Mouse (Mus musculus) limb, embryonic 13.5 days (tissue): Measurements from ENCODE around the gene Smco2. TPM values are rescaled to one million over a fixed set of nuclear protein-coding genes. Genes with fewer than 3 reads are reported as not detected.

ENCODE experiments used
- ATAC-seq: fragments of 200-750 bp; cut with Nextera tagmentation; 2 replicates; pipeline ENCODE4 v1.8.0; 2017; ENCODE audit warnings: low read depth, moderate number of reproducible peaks, moderate TSS enrichment; ENCODE audit not compliant: low FRiP score
- H3K27ac ChIP-seq: fragments of 300-500 bp; sonication (generic); 2 replicates; pipeline ENCODE4 v1.5.1; 2015; ENCODE audit warnings: inconsistent platforms, mild to moderate bottlenecking, moderate library complexity
- H3K27me3 ChIP-seq: fragments of 300-500 bp; sonication (generic); 2 replicates; pipeline ENCODE4 v1.6.1; 2015; ENCODE audit warnings: mild to moderate bottlenecking, inconsistent platforms
- H3K36me3 ChIP-seq: fragments of 300-500 bp; sonication (generic); 2 replicates; pipeline ENCODE4 v1.6.1; 2015; ENCODE audit warnings: inconsistent platforms, mild to moderate bottlenecking, moderate library complexity
- H3K4me1 ChIP-seq: fragments of 300-500 bp; sonication (generic); 2 replicates; pipeline ENCODE4 v1.6.1; 2015; ENCODE audit warnings: inconsistent platforms
- H3K4me2 ChIP-seq: fragments of 300-500 bp; sonication (generic); replicated peaks from 2 replicates; pipeline ENCODE4 v1.6.1; 2015; ENCODE audit warnings: inconsistent platforms, mild to moderate bottlenecking, moderate library complexity
- H3K4me3 ChIP-seq: fragments of 300-500 bp; sonication (generic); 2 replicates; pipeline ENCODE4 v1.5.1; 2015; ENCODE audit warnings: moderate library complexity, mild to moderate bottlenecking, inconsistent platforms
- H3K9ac ChIP-seq: fragments of 300-500 bp; sonication (generic); 2 replicates; pipeline ENCODE4 v1.6.1; 2015; ENCODE audit warnings: mild to moderate bottlenecking, inconsistent platforms
- H3K9me3 ChIP-seq: fragments of 300-500 bp; sonication (generic); 2 replicates; pipeline ENCODE4 v1.6.1; 2016; ENCODE audit warnings: inconsistent platforms
- WGBS: fragments of 180-500 bp; shearing (Covaris S2); methylation state at CpG from one replicate; pipeline ENCODE4 v1.1.7; 2015; 5-methylcytosine and 5-hydroxymethylcytosine counted together
- polyA plus RNA-seq: library from polyadenylated mRNA; unstranded; fragments of >200 nt; fragmentation: Nextera tagmentation; extraction: Ambion mirVana; gene quantifications from 2 replicates; pipeline ENCODE4 v1.2.1, GENCODE M21; 2015

Gene Smco2
- polyA plus RNA-seq, result not detected in 2 replicates

DNA sequence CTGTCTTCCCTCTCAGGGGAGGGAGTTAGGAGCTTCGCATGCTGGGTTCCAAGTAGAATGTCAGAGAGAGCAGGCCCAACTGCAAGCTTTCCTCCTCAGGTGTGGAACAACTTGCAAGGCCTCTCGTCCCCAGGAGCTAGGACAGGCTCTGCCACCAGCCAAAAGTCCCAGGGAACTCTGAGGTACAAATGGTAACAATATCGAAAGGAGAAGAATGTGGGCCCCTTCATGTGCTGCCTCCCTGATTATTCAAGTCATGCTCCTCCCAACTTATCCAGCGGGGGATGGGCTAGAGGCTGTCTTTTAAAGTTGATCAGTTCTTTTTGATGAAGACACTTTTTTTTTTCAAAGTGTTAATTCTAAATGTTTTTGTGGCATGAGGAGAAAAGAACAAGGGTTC lies at the start of gene Smco2:
TSS of gene Smco2 (plus strand) at position 55 of the 400 bp plus-strand sequence.
- no peak for ATAC-seq
- peaks cover 10% of the 10 kb centered on the region; the same call in 1 of the 2 replicates for H3K4me1 ChIP-seq
- no peaks in the 10 kb centered on the region for H3K27me3 ChIP-seq
- 71% methylated on average over 4 of the region's 4 CpGs for WGBS
- no peak within 1 kb of the TSS for H3K9ac ChIP-seq
- H3K36me3 ChIP-seq, result no peaks in the 10 kb centered on the region
- H3K4me3 ChIP-seq, result no peak within 1 kb of the TSS
- no peaks in the 10 kb centered on the region for H3K9me3 ChIP-seq
- H3K27ac ChIP-seq, result no peak within 1 kb of the TSS
- no peak within 1 kb of the TSS for H3K4me2 ChIP-seq

GRCm38 (mm10) chr6:146809991-146810390 lies 39.9 kb upstream of the Smco2 start:
- H3K36me3 ChIP-seq, result peaks cover 36% of the 10 kb centered on the region
- no peaks in the 10 kb centered on the region for H3K9me3 ChIP-seq
- H3K4me1 ChIP-seq, result no peaks in the 10 kb centered on the region
- ATAC-seq, result no peak
- no peak overlapping the region for H3K4me2 ChIP-seq
- H3K27ac ChIP-seq, result no peak overlapping the region
- no peak overlapping the region for H3K4me3 ChIP-seq
- no peak overlapping the region for H3K9ac ChIP-seq
- WGBS, result 92% methylated on average over 6 of the region's 6 CpGs
- no peaks in the 10 kb centered on the region for H3K27me3 ChIP-seq

GRCm38 (mm10) chr6:146813007-146813406 lies 36.9 kb upstream of the Smco2 start:
- no peak for ATAC-seq
- WGBS, result 85% methylated on average over 5 of the region's 5 CpGs
- no peak overlapping the region for H3K4me2 ChIP-seq
- peaks cover 32% of the 10 kb centered on the region for H3K36me3 ChIP-seq
- H3K9ac ChIP-seq, result no peak overlapping the region
- H3K4me3 ChIP-seq, result no peak overlapping the region
- no peaks in the 10 kb centered on the region for H3K9me3 ChIP-seq
- H3K4me1 ChIP-seq, result no peaks in the 10 kb centered on the region
- H3K27me3 ChIP-seq, result no peaks in the 10 kb centered on the region
- H3K27ac ChIP-seq, result no peak overlapping the region

DNA sequence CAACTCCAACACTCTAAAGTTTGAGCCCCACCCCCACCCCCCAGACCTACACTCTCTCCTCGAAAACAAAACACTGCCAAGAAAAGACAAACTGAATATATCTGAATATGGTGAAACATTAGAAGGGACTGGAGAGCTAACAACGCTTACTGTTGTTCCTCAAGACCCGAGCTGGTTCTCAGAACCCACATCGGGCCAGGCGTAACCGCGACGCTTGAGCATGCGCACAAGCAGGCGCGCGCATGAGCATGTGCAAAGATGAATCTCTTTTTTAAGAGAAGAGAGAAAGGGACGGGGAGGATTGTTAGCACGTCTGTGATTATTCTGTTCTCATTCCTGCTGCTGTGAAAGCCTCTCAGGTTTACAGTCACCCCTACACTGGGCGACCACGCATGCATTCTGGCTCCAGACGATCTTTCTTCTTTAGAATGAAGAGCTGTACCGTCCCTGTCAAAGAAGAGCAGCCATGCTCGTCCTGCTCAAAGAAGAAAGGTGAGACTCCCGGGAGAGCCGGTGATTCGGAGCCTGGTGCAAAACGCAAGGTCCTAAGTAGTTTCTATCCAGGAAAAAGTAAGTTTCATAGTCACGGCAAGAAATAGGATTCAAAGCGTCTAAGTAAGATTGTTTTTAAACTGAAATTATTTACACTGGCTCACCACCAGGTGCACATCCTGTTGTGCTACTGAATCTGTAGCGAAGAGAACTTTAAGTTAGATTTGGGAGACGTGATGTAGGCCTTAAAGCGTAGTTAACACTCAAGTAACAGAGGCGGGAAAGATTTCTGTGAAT lies 29.5 kb upstream of the Smco2 start:
- WGBS, result 89% methylated on average over 29 of the region's 29 CpGs
- no peaks in the 10 kb centered on the region for H3K27me3 ChIP-seq
- no peaks in the 10 kb centered on the region for H3K9me3 ChIP-seq
- ATAC-seq, result no peak
- H3K36me3 ChIP-seq, result peaks cover 7% of the 10 kb centered on the region; the same call in 1 of the 2 replicates
- no peak overlapping the region for H3K9ac ChIP-seq
- H3K4me2 ChIP-seq, result no peak overlapping the region
- H3K27ac ChIP-seq, result no peak overlapping the region
- no peaks in the 10 kb centered on the region for H3K4me1 ChIP-seq
- H3K4me3 ChIP-seq, result no peak overlapping the region

GRCm38 (mm10) chr6:146821958-146822357 lies 27.9 kb upstream of the Smco2 start:
- Histone ChIP-seq H3K4me3 (no peak overlapping the region), H3K27me3 (no peaks in the 10 kb centered on the region), H3K9ac (no peak overlapping the region), H3K9me3 (no peaks in the 10 kb centered on the region), H3K4me1 (no peaks in the 10 kb centered on the region), H3K36me3 (no peaks in the 10 kb centered on the region), H3K4me2 (no peak overlapping the region), H3K27ac (no peak overlapping the region)
- 89% methylated on average over 13 of the region's 13 CpGs for WGBS
- ATAC-seq, result no peak

- Histone ChIP-seq H3K9me3 (no peaks in the 10 kb centered on the region), H3K4me1 (no peaks in the 10 kb centered on the region), H3K4me2 (no peak overlapping the region), H3K27ac (no peak overlapping the region), H3K9ac (no peak overlapping the region), H3K27me3 (no peaks in the 10 kb centered on the region), H3K36me3 (peaks cover 7% of the 10 kb centered on the region; the same call in 1 of the 2 replicates), H3K4me3 (no peak overlapping the region)
- 39% methylated on average over 16 of the region's 16 CpGs for WGBS
- ATAC-seq, result 0 out of 2 replicates have a peak, but pooled peaks have one; percentile 28
These were observed 25.0 kb upstream of the Smco2 start for GRCm38 (mm10) chr6:146824727-146825486.

- H3K9me3 ChIP-seq, result no peaks in the 10 kb centered on the region
- peaks cover 8% of the 10 kb centered on the region; the same call in 1 of the 2 replicates for H3K36me3 ChIP-seq
- H3K27me3 ChIP-seq, result no peaks in the 10 kb centered on the region
- WGBS, result 70% methylated on average over 1 of the region's 1 CpGs
- ATAC-seq, result no peak
- H3K4me2 ChIP-seq, result no peak overlapping the region
- H3K4me3 ChIP-seq, result no peak overlapping the region
- H3K9ac ChIP-seq, result no peak overlapping the region
- no peak overlapping the region for H3K27ac ChIP-seq
- no peaks in the 10 kb centered on the region for H3K4me1 ChIP-seq
These were observed 24.5 kb upstream of the Smco2 start for GRCm38 (mm10) chr6:146825487-146825773.

GRCm38 (mm10) chr6:146831320-146831719 lies 18.6 kb upstream of the Smco2 start:
- no peaks in the 10 kb centered on the region for H3K9me3 ChIP-seq
- WGBS, result 90% methylated on average over 12 of the region's 12 CpGs
- no peak for ATAC-seq
- no peak overlapping the region for H3K4me2 ChIP-seq
- no peak overlapping the region for H3K4me3 ChIP-seq
- no peaks in the 10 kb centered on the region for H3K27me3 ChIP-seq
- H3K9ac ChIP-seq, result no peak overlapping the region
- no peak overlapping the region for H3K27ac ChIP-seq
- H3K4me1 ChIP-seq, result peaks cover 4% of the 10 kb centered on the region; the same call in 1 of the 2 replicates
- H3K36me3 ChIP-seq, result peaks cover 16% of the 10 kb centered on the region

DNA sequence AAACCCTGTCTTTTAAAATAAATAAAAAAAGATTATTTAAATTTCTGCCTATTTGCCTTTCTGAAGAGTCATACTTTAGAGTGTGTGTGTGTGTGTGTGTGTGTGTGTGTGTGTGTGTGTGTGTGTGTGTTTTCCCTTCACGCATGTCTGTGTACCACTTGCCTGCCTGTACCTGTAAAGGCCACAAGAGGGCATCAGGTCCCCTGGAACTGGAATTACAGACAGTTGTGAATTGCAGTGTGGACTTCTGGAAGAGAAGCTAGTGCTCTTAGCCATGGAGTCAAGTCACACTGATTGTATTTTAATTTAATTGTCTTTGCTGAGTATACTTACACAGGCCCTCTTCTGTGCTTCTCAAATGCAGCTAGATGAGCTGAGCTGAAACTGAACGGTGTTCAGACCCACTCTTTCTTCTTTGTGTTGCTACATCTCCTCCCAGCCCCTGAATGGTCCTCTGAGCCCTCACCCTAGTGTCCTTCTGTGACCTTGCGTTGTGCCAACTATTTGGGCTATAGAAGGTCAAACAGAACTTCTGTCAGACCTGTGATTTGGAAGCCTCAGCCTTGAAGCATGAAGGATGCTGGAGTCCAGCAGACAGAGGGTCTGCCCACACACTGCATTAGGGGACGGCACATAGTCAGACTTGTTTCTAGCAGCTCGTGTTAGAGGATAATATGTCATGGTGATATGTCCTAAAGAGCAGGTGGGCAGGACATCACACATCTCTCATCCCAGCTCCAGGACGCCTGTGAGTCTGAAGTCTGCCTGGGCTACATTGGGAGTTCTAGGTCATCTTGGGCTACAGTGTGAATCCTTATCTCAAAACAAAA lies 16.2 kb upstream of the Smco2 start:
- 71% methylated on average over 6 of the region's 6 CpGs for WGBS
- Histone ChIP-seq H3K4me1 (peaks cover 4% of the 10 kb centered on the region; the same call in 1 of the 2 replicates), H3K9me3 (no peaks in the 10 kb centered on the region), H3K27me3 (no peaks in the 10 kb centered on the region), H3K4me3 (no peak overlapping the region), H3K4me2 (no peak overlapping the region), H3K27ac (no peak overlapping the region), H3K9ac (no peak overlapping the region), H3K36me3 (peaks cover 12% of the 10 kb centered on the region)
- ATAC-seq, result no peak

DNA sequence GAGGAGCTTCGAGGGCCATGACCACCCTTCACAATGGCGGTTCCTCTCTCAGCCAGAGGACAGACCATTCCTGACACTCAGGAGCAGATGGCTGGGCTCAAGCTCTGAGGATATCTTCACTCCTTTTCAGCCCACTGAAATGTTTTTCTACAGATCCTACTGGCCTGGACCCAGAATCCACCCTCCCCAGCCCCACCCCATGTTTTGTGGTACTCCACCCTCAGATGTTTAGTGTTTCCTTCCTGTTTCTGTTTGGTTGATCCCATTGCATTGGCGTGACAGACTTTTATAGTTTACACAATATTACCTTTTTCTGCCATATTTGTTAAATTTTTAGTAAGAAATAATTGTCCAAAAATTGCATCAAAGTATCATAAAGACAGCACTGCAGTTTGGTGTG lies 15.6 kb upstream of the Smco2 start:
- H3K4me2 ChIP-seq, result no peak overlapping the region
- H3K9me3 ChIP-seq, result no peaks in the 10 kb centered on the region
- H3K9ac ChIP-seq, result no peak overlapping the region
- peaks cover 12% of the 10 kb centered on the region for H3K36me3 ChIP-seq
- no peaks in the 10 kb centered on the region for H3K27me3 ChIP-seq
- no peak overlapping the region for H3K4me3 ChIP-seq
- no peak for ATAC-seq
- H3K27ac ChIP-seq, result no peak overlapping the region
- peaks cover 4% of the 10 kb centered on the region; the same call in 1 of the 2 replicates for H3K4me1 ChIP-seq
- 76% methylated on average over 3 of the region's 3 CpGs for WGBS

GRCm38 (mm10) chr6:146835784-146836183 lies 14.1 kb upstream of the Smco2 start:
- WGBS, result 17% methylated on average over 4 of the region's 4 CpGs

DNA sequence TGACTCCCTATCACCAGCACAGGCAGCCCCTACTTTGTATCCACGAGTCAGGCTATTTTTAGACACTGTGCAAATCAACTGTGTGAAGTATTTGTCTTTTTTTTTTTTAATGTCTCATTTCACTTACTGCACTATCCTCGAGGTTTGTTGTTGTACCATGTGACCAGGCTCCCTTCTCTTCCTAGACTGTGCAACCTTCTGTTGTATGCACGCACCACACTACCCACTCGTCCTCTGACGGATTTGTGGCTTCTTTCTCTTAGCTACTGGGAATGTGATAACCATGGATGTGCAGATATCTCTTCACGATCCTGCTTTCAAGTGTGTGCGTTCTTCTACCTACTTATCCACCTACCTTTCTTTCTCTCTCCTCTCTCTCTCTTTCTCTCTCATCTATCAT lies 12.6 kb upstream of the Smco2 start:
- WGBS, result 89% methylated on average over 7 of the region's 7 CpGs
- Histone ChIP-seq H3K4me3 (no peak overlapping the region), H3K4me1 (peaks cover 4% of the 10 kb centered on the region; the same call in 1 of the 2 replicates), H3K27ac (no peak overlapping the region), H3K27me3 (no peaks in the 10 kb centered on the region), H3K9ac (no peak overlapping the region), H3K36me3 (no peaks in the 10 kb centered on the region), H3K9me3 (no peaks in the 10 kb centered on the region), H3K4me2 (no peak overlapping the region)
- no peak for ATAC-seq

More at GRCm38 (mm10) chr6:146835784-146836183, 14.1 kb upstream of the Smco2 start:
- Histone ChIP-seq H3K27ac (no peak overlapping the region; the same call in 1 of the 2 replicates), H3K4me3 (no peak overlapping the region), H3K36me3 (peaks cover 8% of the 10 kb centered on the region), H3K9me3 (no peaks in the 10 kb centered on the region), H3K9ac (no peak overlapping the region), H3K4me2 (no peak overlapping the region), H3K4me1 (peaks cover 4% of the 10 kb centered on the region; the same call in 1 of the 2 replicates), H3K27me3 (no peaks in the 10 kb centered on the region)
- no peak for ATAC-seq
